Mouse (Mus musculus) cortical plate, adult 2 months (tissue): ENCODE data around the gene Pak4. TPM values are rescaled to one million over a fixed set of nuclear protein-coding genes. Genes with fewer than 3 reads are reported as not detected.
"Not testable (repeated sequence)": the region's sequence is repeated elsewhere in the genome, so short reads cannot be mapped to it uniquely, and the experiment has no call there.

ENCODE experiments used
- H3K27ac ChIP-seq: fragments of 200-500 bp; 2 replicates; pipeline ENCODE4 v1.5.1; 2012; ENCODE audit warnings: low read length, control low read depth, inconsistent platforms; ENCODE audit not compliant: insufficient read depth
- H3K4me1 ChIP-seq: fragments of 200-500 bp; 2 replicates; pipeline ENCODE4 v1.6.1; 2011; ENCODE audit warnings: low read length; ENCODE audit not compliant: control insufficient read depth, insufficient read depth
- H3K4me3 ChIP-seq: fragments of 200-500 bp; 2 replicates; pipeline ENCODE4 v1.5.1; 2011; ENCODE audit warnings: mild to moderate bottlenecking, low read length, control low read depth; ENCODE audit not compliant: insufficient read depth
- CTCF ChIP-seq: fragments of 200-500 bp; IDR thresholded peaks from 2 replicates; pipeline ENCODE4 v1.5.1; 2011; ENCODE audit warnings: mild to moderate bottlenecking, control low read depth, low read length; ENCODE audit not compliant: insufficient read depth; ENCODE audit errors: extremely low read depth
- POLR2A ChIP-seq: fragments of 200-500 bp; IDR thresholded peaks from 2 replicates; pipeline ENCODE4 v1.6.1; 2011; ENCODE audit warnings: mild to moderate bottlenecking, low read length, control low read depth; ENCODE audit not compliant: insufficient read depth; ENCODE audit errors: extremely low read depth
- polyA plus RNA-seq: library from polyadenylated mRNA; depleted of rRNA; stranded (reverse); fragments of >200 nt; gene quantifications from 2 replicates; pipeline ENCODE4 v1.2.3, GENCODE M21; 2012; rRNA removed

The Pak4 gene
- polyA plus RNA-seq, 1 experiment, result 8.2 TPM

DNA sequence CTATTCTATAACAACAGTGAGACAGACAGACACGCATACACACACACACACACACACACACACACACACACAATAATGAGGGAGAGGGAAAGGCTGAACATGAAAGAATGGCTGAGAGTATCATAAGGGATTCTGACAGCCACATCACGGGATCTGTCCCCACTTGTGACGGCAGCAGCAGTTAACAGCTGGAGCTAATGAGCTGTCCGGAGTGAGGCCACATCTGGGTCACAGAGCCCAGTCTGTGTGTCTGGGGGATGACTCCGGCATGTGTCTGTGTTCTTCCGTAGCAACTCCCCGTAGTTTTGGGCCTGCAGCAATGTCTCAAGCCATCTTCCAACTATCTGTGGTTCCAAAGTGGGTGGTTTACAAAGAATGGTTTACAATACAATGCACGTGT lies 66.0 kb downstream of the Pak4 start:
- TF ChIP-seq CTCF, result no peak
- TF ChIP-seq POLR2A, result no peak
- peaks cover 1% of the 10 kb centered on the region; the same call in 1 of the 2 replicates for H3K4me1 ChIP-seq
- no peak overlapping the region for H3K27ac ChIP-seq

DNA sequence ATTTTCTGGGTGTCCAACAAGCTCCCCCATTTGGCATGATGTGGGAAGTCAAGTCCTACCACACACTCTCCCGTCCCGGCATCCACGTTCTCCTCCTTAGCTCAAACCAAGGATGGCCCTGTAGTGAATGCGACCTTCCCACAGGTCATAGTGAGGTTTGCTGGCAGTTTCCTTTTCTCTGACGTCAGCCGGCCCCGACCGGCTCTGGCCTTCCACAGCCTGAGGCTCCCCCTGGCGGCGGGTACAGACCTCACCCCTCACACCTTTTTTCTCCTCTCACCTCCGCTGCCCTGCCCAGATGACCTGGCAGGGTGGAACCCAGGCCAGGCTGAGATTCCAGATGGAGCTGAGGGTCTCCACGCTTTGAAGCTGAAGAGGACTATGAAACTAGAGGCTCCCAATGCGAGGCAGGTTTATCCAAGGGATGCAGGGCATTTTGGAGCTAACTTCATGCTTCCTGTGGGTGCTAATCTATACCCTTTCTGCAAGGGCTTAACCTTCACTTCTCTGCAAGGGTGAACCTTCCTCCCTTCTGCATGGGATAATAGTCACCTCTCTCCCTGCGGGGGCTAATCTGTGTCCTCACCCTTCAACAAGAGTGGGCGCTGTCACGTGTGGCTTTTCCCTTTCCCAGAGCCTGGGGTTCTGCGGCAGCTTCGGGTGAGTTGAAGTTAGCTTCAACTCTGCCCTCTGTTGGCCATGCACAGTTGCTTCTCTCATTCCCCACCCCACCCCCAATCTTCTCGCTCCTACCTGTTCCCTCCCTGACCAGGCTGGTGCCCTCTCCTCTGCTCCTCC lies 69.9 kb downstream of the Pak4 start:
- H3K4me1 ChIP-seq, result peaks cover 1% of the 10 kb centered on the region; the same call in 1 of the 2 replicates
- peak; percentile 47; the same call in 1 of the 2 replicates for TF ChIP-seq CTCF
- TF ChIP-seq POLR2A, result no peak
- H3K27ac ChIP-seq, result no peak overlapping the region

More for the DNA sequence above, 66.0 kb downstream of the Pak4 start:
- H3K4me3 ChIP-seq, result no peak overlapping the region

DNA sequence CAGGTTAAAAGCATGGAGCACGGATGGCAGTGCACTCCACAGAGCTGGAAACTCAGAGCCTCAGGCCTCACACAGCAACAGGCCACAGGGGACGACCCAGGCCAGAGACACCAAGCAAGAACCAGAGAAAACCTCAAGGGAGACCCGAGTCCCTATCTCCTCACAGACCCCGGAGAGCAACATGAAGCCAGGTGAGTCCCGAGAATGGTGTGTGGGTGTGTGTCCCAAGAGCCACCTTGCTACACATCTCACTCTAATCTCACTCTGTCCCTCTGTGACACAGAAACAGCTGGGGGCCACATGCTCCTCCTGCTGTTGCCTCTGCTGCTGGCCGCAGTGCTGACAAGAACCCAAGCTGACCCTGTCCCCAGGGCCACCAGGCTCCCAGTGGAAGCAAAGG lies 75.4 kb downstream of the Pak4 start, which contains the start of gene Ifnl3:
Gene Ifnl3 (plus strand): TSS at position 301 of the 400 bp plus-strand sequence.
- H3K4me3 ChIP-seq, H3K4me1 ChIP-seq, H3K27ac ChIP-seq: not testable (repeated sequence)

More for the DNA sequence above, 69.9 kb downstream of the Pak4 start:
- no peak overlapping the region for H3K4me3 ChIP-seq

DNA sequence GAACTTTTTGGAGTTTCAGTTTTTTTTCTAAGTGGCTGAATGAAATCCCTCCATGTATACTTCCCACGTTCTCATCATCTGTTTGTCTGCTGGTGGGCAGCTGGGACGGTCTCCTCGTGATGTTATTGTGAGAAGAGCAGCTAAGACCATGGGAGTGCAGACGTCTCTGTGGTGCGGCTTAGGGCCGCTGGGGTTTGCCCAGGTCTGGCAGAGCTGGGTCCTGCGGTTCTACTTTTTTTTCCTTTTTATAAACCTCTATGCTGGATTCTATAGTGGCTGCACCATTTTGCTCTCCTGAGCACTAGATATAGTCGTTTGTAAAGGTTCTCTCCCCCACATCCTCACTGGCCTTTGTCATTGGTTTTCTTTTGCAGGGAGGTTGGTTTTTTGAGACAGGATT lies 86.5 kb downstream of the Pak4 start:
- no peak overlapping the region for H3K27ac ChIP-seq
- TF ChIP-seq CTCF (no peak), POLR2A (no peak)
- no peak overlapping the region for H3K4me3 ChIP-seq
- no peaks in the 10 kb centered on the region for H3K4me1 ChIP-seq

DNA sequence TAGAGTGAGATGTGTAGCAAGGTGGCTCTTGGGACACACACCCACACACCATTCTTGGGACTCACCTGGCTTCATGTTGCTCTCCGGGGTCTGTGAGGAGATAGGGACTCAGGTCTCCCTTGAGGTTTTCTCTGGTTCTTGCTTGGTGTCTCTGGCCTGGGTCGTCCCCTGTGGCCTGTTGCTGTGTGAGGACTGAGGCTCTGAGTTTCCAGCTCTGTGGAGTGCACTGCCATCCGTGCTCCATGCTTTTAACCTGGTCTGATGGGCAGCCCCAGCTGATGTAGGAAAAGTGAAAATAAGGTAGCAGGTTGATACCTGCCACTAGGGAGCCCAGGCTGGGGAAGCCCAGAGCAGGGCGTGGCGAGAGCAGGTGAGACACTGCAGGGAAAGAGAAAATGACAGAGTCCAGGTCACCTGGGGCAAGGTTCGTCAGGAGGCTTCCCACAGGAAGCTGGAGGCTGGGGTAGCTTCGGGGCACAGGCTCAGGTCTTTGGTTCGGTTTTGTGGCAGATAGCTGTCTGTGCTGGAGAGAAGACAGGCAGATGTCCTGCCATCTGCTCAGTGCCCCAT lies 87.5 kb downstream of the Pak4 start, which contains the start of gene Ifnl2:
Gene Ifnl2 (minus strand): TSS at position 51 of the 570 bp plus-strand sequence.
- not testable (repeated sequence) for H3K4me1 ChIP-seq, H3K4me3 ChIP-seq, H3K27ac ChIP-seq

DNA sequence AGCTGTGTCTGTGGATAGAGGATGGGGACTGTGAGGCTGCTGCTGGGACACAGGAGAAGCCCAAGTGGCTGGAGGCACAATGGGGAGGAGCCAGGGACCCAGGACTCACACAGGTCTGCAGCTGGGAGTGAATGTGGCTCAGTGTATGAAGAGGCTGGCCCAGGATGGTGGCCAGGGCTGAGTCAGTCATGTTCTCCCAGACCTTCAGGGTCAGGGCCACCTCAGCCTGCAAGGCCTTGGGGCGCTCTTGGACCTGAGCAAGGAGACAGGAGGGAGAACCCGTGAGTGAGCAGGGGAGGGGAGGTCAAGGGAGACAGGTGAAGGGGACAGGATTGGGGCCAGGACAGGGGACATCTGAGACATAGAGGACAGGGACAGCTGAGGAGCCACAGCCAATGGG lies 88.9 kb downstream of the Pak4 start:
- H3K4me1 ChIP-seq, H3K27ac ChIP-seq, H3K4me3 ChIP-seq: not testable (repeated sequence)

Other genes with a start within 250 kb of the Pak4 start
- 648 and 653 TPM in 2 replicates for gene Rps16, start 247.5 kb downstream of the Pak4 start, polyA plus RNA-seq
- 3.5 and 4.2 TPM in 2 replicates for gene Plekhg2, start 225.6 kb downstream of the Pak4 start, polyA plus RNA-seq
- 3.6 and 3.8 TPM in 2 replicates for gene Zfp36, start 217.9 kb downstream of the Pak4 start, polyA plus RNA-seq
- 38.6 and 42.6 TPM in 2 replicates for gene Med29, start 205.5 kb downstream of the Pak4 start, polyA plus RNA-seq
- gene Paf1, start 205.2 kb downstream of the Pak4 start, polyA plus RNA-seq, result 101 and 108 TPM in 2 replicates
- 2.8 and 5.1 TPM in 2 replicates for gene Gmfg, start 160.7 kb downstream of the Pak4 start, polyA plus RNA-seq
- 47.0 and 51.1 TPM in 2 replicates for gene Lrfn1, start 146.2 kb downstream of the Pak4 start, polyA plus RNA-seq
- not detected in 2 replicates for gene Ifnl2, start 87.7 kb downstream of the Pak4 start, polyA plus RNA-seq
- gene Ifnl3, start 75.3 kb downstream of the Pak4 start, polyA plus RNA-seq, result not detected in 2 replicates
- gene Sycn, start 57.3 kb downstream of the Pak4 start, polyA plus RNA-seq, result not detected in 2 replicates
- 0.10 and 0.15 TPM in 2 replicates for gene Nccrp1, start 50.9 kb downstream of the Pak4 start, polyA plus RNA-seq
- gene Samd4b, start within 50 bp of the Pak4 start, polyA plus RNA-seq, result 59.0 and 63.8 TPM in 2 replicates
- 0.89 and 1.3 TPM in 2 replicates for gene Acp7, start 33.1 kb upstream of the Pak4 start, polyA plus RNA-seq
- 37.5 and 45.6 TPM in 2 replicates for gene Fbxo27, start 94.7 kb upstream of the Pak4 start, polyA plus RNA-seq
- 3.0 and 3.4 TPM in 2 replicates for gene Fbxo17, start 118.6 kb upstream of the Pak4 start, polyA plus RNA-seq
- gene Mrps12, start 143.6 kb upstream of the Pak4 start, polyA plus RNA-seq, result 94.0 and 104 TPM in 2 replicates
- 15.2 and 15.5 TPM in 2 replicates for gene Sars2, start 143.8 kb upstream of the Pak4 start, polyA plus RNA-seq
- 2.9 and 4.5 TPM in 2 replicates for gene Ccer2, start 158.0 kb upstream of the Pak4 start, polyA plus RNA-seq
- gene Sirt2, start 168.6 kb upstream of the Pak4 start, polyA plus RNA-seq, result 267 and 291 TPM in 2 replicates
- gene Nfkbib, start 169.3 kb upstream of the Pak4 start, polyA plus RNA-seq, result 34.0 and 36.4 TPM in 2 replicates
- 2.3 and 2.4 TPM in 2 replicates for gene Rinl, start 190.8 kb upstream of the Pak4 start, polyA plus RNA-seq
- 350 and 362 TPM in 2 replicates for gene Hnrnpl, start 210.4 kb upstream of the Pak4 start, polyA plus RNA-seq
- gene Ech1, start 227.0 kb upstream of the Pak4 start, polyA plus RNA-seq, result 90.4 and 92.9 TPM in 2 replicates
- gene Lgals4, start 235.7 kb upstream of the Pak4 start, polyA plus RNA-seq, result 8.2 and 9.5 TPM in 2 replicates